Mouse (Mus musculus) E14TG2a.4 (cell line): ENCODE data around the gene Nkx2-3.

Source experiments
- CTCF ChIP-seq: conservative IDR thresholded peaks from 2 replicates; pipeline ENCODE4 v1.5.1; 2014; ENCODE audit warnings: low read length
- NANOG ChIP-seq: IDR thresholded peaks from 2 replicates; pipeline ENCODE4 v1.6.1; 2014; ENCODE audit warnings: borderline replicate concordance, low read length, mixed read lengths
- POU5F1 ChIP-seq: IDR thresholded peaks from 2 replicates; pipeline ENCODE4 v1.6.1; 2014; ENCODE audit warnings: low read length, borderline replicate concordance

- TF ChIP-seq CTCF = no peak
- TF ChIP-seq NANOG = no peak
- TF ChIP-seq POU5F1 = no peak
Observed at GRCm38 (mm10) chr19:43601996-43602590, 10.0 kb upstream of the Nkx2-3 start.
